Mouse (Mus musculus): Measurements from ENCODE around the gene 2900011O08Rik.

The 2900011O08Rik gene

DNA sequence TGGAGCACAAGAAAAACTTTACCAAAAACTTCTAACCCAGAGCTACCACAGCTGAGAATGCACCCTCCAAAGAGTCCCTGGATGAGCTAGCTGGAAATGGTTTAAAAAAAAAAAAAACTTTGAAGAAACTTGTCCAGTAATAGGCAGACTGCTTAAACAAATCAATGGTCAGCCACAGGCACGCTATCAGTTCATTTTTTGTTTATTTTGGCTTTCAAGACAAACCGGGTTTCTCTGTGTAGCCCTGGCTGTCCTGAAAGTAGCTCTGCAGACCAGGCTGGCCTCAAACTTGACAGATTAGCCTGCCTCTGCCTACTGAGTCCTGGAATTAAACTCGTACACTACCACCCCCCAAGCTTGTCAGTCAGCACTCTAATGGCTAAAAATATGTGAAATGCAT lies 156.9 kb downstream of the 2900011O08Rik start:
- no peak for DNase-seq

DNA sequence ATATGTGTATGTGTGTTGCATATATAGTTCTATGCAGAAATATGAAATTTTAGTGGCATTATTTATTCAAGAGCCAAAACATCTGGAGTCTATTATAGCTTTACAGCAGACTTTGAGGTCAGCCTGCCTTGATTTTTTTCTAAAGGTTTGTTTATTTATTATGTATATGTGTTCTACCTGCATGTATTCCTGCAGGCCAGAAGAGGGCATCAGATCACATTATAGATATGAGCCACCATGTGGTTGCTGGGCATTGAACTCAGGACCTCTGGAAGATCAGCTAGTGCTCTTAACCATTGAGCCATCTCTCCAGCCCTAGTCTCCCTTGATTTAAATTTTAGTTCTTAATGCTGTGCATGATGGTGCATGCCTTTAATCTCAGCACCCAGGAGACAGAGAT lies 161.3 kb downstream of the 2900011O08Rik start:
- no peak for DNase-seq

Data from kidney, adult 11 months (tissue).